Mouse (Mus musculus): ENCODE measurements at regions not wholly inside any gene's neighbourhood (a gene's known extent, or its start where the extent isn't known, plus 50 kb on each side); places are given as distances from the start of the nearest gene placed in this dataset.
A peak's percentile ranks its signal among the peaks of the same experiment; 100 is the strongest.
"Not testable (repeated sequence)": the region's sequence is repeated elsewhere in the genome, so short reads cannot be mapped to it uniquely, and the experiment has no call there.

GRCm38 (mm10) chr13:61805300-61805699, 235.4 kb upstream of the Cts3 start:
- not testable (repeated sequence) for DNase-seq (ENCODE audit: low spot score)

DNA sequence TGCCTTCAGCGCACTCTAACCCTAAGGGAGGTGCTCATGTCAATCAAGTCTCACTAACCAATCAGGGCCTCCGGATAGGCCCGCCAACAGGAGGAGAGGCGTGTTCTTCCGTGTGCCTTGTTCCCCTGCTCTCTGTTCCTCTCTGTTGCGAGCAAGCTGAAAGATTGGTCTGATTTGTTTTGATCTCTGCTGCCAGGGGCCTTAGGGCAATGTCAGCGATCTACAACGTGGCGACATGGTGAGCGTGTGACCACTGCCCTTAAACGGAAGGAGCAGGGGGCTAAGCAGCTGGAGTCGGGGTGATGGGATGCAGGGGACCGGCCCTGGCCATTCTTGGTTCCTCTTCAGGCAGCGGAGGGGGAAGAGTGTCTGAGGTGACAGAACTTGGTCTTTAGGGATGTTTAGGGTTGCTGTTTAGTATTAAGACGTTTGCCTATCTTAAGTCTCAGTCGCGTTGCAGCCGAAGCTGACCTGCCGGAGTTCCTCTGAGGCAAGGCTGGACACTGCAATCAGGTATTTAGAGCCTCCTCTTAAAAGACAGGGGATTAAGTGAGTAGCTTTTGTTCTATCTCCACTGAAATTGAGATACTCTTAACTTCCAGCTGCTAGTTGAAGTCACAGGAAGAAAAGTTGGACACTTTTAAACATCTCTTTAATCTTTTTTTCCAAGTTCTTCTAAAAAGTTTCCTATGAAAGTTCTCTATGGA, 234.4 kb upstream of the Cts3 start:
- DNase-seq (ENCODE audit: low spot score) = peak; percentile 9

GRCm38 (mm10) chr13:61803763-61804162, 233.8 kb upstream of the Cts3 start:
- DNase-seq (ENCODE audit: low spot score) = not testable (repeated sequence)

- not testable (repeated sequence) for DNase-seq (ENCODE audit: low spot score)
These were observed 193.5 kb upstream of the Cts3 start for GRCm38 (mm10) chr13:61763457-61763856.

Measured in left cerebral cortex, adult 11 months (tissue).